Mouse (Mus musculus) kidney, postnatal 14 days (tissue): ENCODE measurements around the gene Scube1.

Experiments
- DNase-seq: peaks from one replicate; pipeline ENCODE4 v3.0.0; 2022; ENCODE audit warnings: mixed read lengths

Scube1 gene

GRCm38 (mm10) chr15:83724886-83725269 is at the start of gene Scube1:
Gene Scube1 (minus strand): TSS chr15:83725021.
- peak; percentile 93 for DNase-seq

GRCm38 (mm10) chr15:83772953-83773352 is 48.1 kb upstream of the Scube1 start:
- no peak for DNase-seq

- no peak for DNase-seq
Observed at GRCm38 (mm10) chr15:83772460-83772859, 47.6 kb upstream of the Scube1 start.

GRCm38 (mm10) chr15:83771346-83772053 is 46.7 kb upstream of the Scube1 start:
- no peak for DNase-seq

- DNase-seq = no peak
Observed at GRCm38 (mm10) chr15:83765388-83766029, 40.7 kb upstream of the Scube1 start.

- DNase-seq = no peak
Observed at GRCm38 (mm10) chr15:83761512-83761911, 36.7 kb upstream of the Scube1 start.

GRCm38 (mm10) chr15:83760683-83761082 is 35.9 kb upstream of the Scube1 start:
- peak; percentile 21 for DNase-seq

GRCm38 (mm10) chr15:83758958-83759357 is 34.1 kb upstream of the Scube1 start:
- DNase-seq = no peak

GRCm38 (mm10) chr15:83756742-83757141 is 31.9 kb upstream of the Scube1 start:
- peak; percentile 24 for DNase-seq

- no peak for DNase-seq
Observed at GRCm38 (mm10) chr15:83749436-83749835, 24.6 kb upstream of the Scube1 start.

- no peak for DNase-seq
Observed at GRCm38 (mm10) chr15:83748986-83749385, 24.2 kb upstream of the Scube1 start.

- peak; percentile 20 for DNase-seq
Observed at GRCm38 (mm10) chr15:83746311-83746710, 21.5 kb upstream of the Scube1 start.

GRCm38 (mm10) chr15:83742018-83742417 is 17.2 kb upstream of the Scube1 start:
- DNase-seq = peak; percentile 72

GRCm38 (mm10) chr15:83740676-83741422 is 16.0 kb upstream of the Scube1 start:
- peak; percentile 54 for DNase-seq

- DNase-seq = peak; percentile 71
Observed at GRCm38 (mm10) chr15:83727626-83728025, 2.8 kb upstream of the Scube1 start.

GRCm38 (mm10) chr15:83726741-83727140 is 1.9 kb upstream of the Scube1 start:
- DNase-seq = no peak

GRCm38 (mm10) chr15:83725556-83726200 is 857 bp upstream of the Scube1 start:
- no peak for DNase-seq

GRCm38 (mm10) chr15:83724160-83724885 is 498 bp downstream of the Scube1 start:
- peak; percentile 43 for DNase-seq

- no peak for DNase-seq
Observed at GRCm38 (mm10) chr15:83715582-83716228, 9.1 kb downstream of the Scube1 start.

GRCm38 (mm10) chr15:83712798-83713197 is 12.0 kb downstream of the Scube1 start:
- no peak for DNase-seq

- DNase-seq = no peak
Observed at GRCm38 (mm10) chr15:83712361-83712760, 12.5 kb downstream of the Scube1 start.
